Mouse (Mus musculus) hindbrain, embryonic 14.5 days (tissue): ENCODE measurements around the gene Tnnt1. TPM values are rescaled to one million over a fixed set of nuclear protein-coding genes. Genes with fewer than 3 reads are reported as not detected.

Source experiments
- ATAC-seq: fragments of 200-750 bp; cut with Nextera tagmentation; 2 replicates; pipeline ENCODE4 v1.8.0; 2017; ENCODE audit warnings: moderate number of reproducible peaks, mild to moderate bottlenecking, moderate TSS enrichment, moderate library complexity; ENCODE audit not compliant: low FRiP score
- DNase-seq: peaks from one replicate; pipeline ENCODE4 v3.0.0-alpha.2; 2015; ENCODE audit warnings: low spot score
- H3K27ac ChIP-seq: fragments of 300-500 bp; sonication (generic); 2 replicates; pipeline ENCODE4 v1.5.1; 2014; ENCODE audit warnings: mild to moderate bottlenecking, moderate library complexity
- H3K27me3 ChIP-seq: fragments of 300-500 bp; sonication (generic); 2 replicates; pipeline ENCODE4 v1.6.1; 2014; ENCODE audit warnings: mild to moderate bottlenecking, low read length, mixed read lengths; ENCODE audit not compliant: control insufficient read depth, insufficient read depth
- H3K36me3 ChIP-seq: fragments of 300-500 bp; sonication (generic); replicated peaks from 2 replicates; pipeline ENCODE4 v1.6.1; 2014; ENCODE audit not compliant: control insufficient read depth, insufficient read depth
- H3K4me1 ChIP-seq: fragments of 300-500 bp; sonication (generic); replicated peaks from 2 replicates; pipeline ENCODE4 v1.6.1; 2014; ENCODE audit warnings: antibody characterized with exemption, low read length, mixed read lengths; ENCODE audit not compliant: control insufficient read depth, insufficient read depth
- H3K4me2 ChIP-seq: fragments of 300-500 bp; sonication (generic); replicated peaks from 2 replicates; pipeline ENCODE4 v1.6.1; 2014; ENCODE audit warnings: mild to moderate bottlenecking, moderate library complexity
- H3K4me3 ChIP-seq: fragments of 300-500 bp; sonication (generic); replicated peaks from 2 replicates; pipeline ENCODE4 v1.5.1; 2014; ENCODE audit warnings: mild to moderate bottlenecking, low read length
- H3K9ac ChIP-seq: fragments of 300-500 bp; sonication (generic); 2 replicates; pipeline ENCODE4 v1.6.1; 2014
- H3K9me3 ChIP-seq: fragments of 300-500 bp; sonication (generic); 2 replicates; pipeline ENCODE4 v1.6.1; 2016; ENCODE audit warnings: low read length; ENCODE audit not compliant: control insufficient read depth
- WGBS: fragments of 180-500 bp; shearing (Covaris S2); extraction: QIAGEN DNeasy Blood & Tissue Kit; methylation state at CpG from one replicate; pipeline ENCODE4 v1.1.7; 2014; 5-methylcytosine and 5-hydroxymethylcytosine counted together
- polyA plus RNA-seq: library from polyadenylated mRNA; unstranded; fragments of >200 nt; fragmentation: Nextera tagmentation; extraction: Ambion mirVana; gene quantifications from 2 replicates; pipeline ENCODE4 v1.2.1, GENCODE M21; 2014

The Tnnt1 gene
- 1.8 and 3.9 TPM in 2 replicates for polyA plus RNA-seq

DNA sequence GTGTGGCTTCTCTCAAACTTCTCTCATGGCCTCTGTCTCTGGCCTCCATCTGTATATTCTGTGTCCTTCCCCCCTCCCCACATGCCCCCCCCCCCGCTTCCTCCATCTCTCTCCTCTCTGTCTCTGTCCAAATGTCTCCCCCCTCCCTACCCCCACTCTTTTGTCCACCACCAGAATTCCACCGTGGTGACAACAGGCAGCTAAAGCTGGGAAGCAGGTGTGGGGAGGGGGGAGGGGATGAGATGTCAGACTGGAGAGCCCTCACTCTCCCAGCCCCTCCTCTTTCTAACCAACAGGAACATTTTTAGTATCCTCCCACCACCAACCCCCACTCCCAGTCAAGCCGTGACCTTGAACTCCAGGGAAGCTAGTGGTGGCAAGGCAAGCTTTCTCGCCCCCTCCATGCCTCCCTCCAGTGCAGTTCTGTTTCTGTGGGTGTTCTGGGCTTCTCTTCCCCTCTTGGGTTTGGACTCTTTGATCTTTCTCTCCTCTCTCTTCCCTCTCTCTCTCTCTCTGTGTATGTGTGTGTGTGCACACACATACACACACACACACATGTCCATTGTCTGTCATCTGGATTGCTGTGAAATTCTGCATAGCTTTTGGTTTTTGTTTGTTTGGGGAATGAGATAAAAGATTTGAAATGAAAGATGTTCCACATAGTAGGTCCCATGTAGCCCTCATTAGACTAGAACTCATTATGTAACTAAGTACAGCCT is at the start of gene Tnnt1:
Tnnt1 (minus strand) TSS at position 51 of the 719 bp plus-strand sequence.
- Histone ChIP-seq H3K4me1 (no peaks in the 10 kb centered on the region), H3K27me3 (no peaks in the 10 kb centered on the region), H3K4me3 (no peak within 1 kb of the TSS), H3K27ac (no peak within 1 kb of the TSS), H3K9ac (no peak within 1 kb of the TSS), H3K9me3 (no peaks in the 10 kb centered on the region), H3K36me3 (no peaks in the 10 kb centered on the region), H3K4me2 (no peak within 1 kb of the TSS)
- 24% methylated on average over 3 of the region's 4 CpGs for WGBS
- ATAC-seq (no peak), DNase-seq (no peak)

DNA sequence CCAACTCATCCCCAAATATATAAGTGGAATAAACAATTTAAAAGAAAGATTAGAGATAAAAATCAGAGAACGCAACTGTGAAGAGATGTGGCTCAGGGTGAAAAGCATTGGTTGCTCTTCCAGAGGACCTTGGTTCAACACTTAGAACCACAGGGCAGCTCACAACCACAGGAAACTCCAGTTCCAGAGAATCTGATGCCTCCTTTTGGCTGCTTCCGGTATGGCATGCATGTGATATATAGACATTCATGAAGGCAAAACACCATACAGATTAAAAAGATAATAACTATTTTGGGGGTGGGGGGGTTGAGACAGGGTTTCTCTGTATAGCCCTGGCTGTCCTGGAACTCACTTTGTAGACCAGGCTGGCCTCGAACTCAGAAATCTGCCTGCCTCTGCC is 46.5 kb upstream of the Tnnt1 start:
- no peaks in the 10 kb centered on the region for H3K27me3 ChIP-seq
- no peak overlapping the region for H3K9ac ChIP-seq
- DNase-seq: no peak
- WGBS: 97% methylated on average over 3 of the region's 3 CpGs
- no peak overlapping the region for H3K4me2 ChIP-seq
- H3K4me3 ChIP-seq: no peak overlapping the region
- no peak for ATAC-seq
- H3K4me1 ChIP-seq: no peaks in the 10 kb centered on the region
- H3K9me3 ChIP-seq: no peaks in the 10 kb centered on the region
- no peak overlapping the region for H3K27ac ChIP-seq
- H3K36me3 ChIP-seq: no peaks in the 10 kb centered on the region

DNA sequence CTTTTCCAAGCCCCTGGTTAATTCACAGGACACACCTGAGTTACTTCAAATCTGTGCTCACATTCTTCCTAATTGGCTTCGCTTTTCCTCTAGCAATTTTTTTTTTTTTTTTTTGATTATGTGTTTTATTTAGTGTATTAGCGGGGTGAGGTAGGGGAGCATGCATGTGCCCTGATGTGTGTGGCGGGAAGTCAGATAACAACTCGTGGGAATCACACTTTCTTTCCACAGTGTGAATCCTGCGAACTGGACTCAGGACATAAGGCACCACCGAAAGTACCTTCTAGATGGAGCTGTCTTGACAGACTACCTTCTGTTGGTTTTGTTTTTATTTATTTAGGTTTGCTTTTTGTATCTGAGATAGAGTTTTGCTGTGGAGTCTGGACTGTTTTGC is 41.0 kb upstream of the Tnnt1 start:
- H3K4me2 ChIP-seq: peak overlapping the region; percentile 39
- no peaks in the 10 kb centered on the region for H3K36me3 ChIP-seq
- no peaks in the 10 kb centered on the region for H3K27me3 ChIP-seq
- H3K4me1 ChIP-seq: 0 out of 2 replicates have a peak, but pooled peaks cover 2% of the 10 kb centered on the region
- H3K27ac ChIP-seq: peak overlapping the region; percentile 55
- H3K9ac ChIP-seq: peak overlapping the region; percentile 50
- peak; percentile 29; the same call in 1 of the 2 replicates for ATAC-seq
- WGBS: 76% methylated on average over 6 of the region's 6 CpGs
- no peaks in the 10 kb centered on the region for H3K9me3 ChIP-seq
- H3K4me3 ChIP-seq: peak overlapping the region; percentile 15; the same call in 1 of the 2 replicates
- no peak for DNase-seq

DNA sequence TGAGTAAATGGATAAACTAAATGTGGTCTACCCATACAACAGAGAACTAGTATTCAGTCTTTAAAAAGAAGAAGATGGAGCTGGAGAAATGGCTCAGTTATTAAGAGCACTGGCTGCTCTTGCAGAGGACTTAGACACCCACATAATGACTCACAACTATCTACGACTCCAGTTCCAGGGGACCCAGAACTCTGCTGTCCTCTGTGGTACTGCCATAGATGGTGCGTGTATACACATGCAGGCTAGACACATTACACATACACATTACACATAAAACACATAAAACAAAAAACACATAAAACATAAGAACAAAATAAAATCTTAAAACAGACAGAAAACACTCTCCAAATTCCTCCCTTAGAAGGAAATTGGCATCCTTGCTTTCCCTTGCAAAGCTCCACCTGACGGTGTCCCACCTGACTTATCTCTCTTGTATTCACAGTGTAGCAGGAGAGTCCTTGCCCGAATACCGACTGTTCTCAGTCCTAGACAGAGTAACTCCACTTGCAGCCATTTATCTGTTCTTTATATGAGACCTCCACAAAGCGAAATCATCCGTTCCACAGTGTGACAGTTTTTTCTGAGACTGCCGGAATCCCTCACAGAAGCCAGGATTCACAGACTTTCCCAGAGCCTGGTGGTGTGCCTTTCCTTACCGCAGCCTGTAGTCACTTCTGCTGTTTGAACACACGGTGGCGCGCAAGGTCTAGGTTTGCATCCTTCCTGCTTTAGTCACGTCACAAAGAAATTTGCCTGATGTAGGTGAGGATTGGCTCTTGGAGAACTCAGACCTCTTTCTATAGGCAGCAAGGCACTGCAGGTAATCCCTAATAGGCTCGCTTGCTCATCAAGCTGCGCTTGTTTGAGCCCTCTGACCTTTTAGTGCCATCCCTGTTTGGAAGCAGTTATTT is 40.3 kb upstream of the Tnnt1 start:
- 0 out of 2 replicates have a peak, but pooled peaks cover 2% of the 10 kb centered on the region for H3K4me1 ChIP-seq
- WGBS: 20% methylated on average over 15 of the region's 15 CpGs

DNA sequence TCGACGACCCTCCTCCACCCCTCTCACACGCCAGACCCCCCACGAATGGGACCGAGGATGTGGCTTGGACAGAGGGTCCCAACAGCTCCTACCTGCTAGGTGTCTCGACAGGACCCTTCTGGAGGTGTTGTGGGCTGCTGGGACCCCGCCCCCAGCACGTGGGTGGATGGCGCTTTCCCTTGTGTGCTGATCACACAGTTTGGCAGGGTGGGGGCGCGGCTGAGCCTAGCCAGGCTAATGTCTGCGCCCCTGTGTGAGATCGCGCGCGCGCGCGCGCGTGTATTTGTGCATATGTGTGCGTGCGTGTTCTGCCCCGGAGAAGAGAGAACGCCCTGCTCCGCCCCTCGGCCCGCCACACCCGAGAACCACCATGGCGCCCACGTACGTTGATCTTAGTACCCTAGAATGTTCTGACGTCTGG is 31.0 kb upstream of the Tnnt1 start, which contains the start of gene Syt5:
Syt5 (minus strand) TSS at position 321 of the 421 bp plus-strand sequence.
- ATAC-seq (peak; percentile 87), DNase-seq (peak; percentile 83)
- Histone ChIP-seq H3K9ac (peak within 1 kb of the TSS; percentile 80), H3K4me1 (peaks cover 15% of the 10 kb centered on the region), H3K4me2 (peak within 1 kb of the TSS; percentile 71), H3K9me3 (no peaks in the 10 kb centered on the region), H3K4me3 (peak within 1 kb of the TSS; percentile 62), H3K36me3 (peaks cover 12% of the 10 kb centered on the region), H3K27ac (peak within 1 kb of the TSS; percentile 93), H3K27me3 (no peaks in the 10 kb centered on the region)
- 4% methylated on average over 33 of the region's 33 CpGs for WGBS

More for the DNA sequence above, 40.3 kb upstream of the Tnnt1 start:
- Histone ChIP-seq H3K9me3 (no peaks in the 10 kb centered on the region), H3K27ac (peak overlapping the region; percentile 55), H3K9ac (peak overlapping the region; percentile 50), H3K27me3 (no peaks in the 10 kb centered on the region), H3K4me2 (peak overlapping the region; percentile 39), H3K4me3 (peak overlapping the region; percentile 15), H3K36me3 (no peaks in the 10 kb centered on the region)
- DNase-seq (peak; percentile 93), ATAC-seq (peak; percentile 97)

DNA sequence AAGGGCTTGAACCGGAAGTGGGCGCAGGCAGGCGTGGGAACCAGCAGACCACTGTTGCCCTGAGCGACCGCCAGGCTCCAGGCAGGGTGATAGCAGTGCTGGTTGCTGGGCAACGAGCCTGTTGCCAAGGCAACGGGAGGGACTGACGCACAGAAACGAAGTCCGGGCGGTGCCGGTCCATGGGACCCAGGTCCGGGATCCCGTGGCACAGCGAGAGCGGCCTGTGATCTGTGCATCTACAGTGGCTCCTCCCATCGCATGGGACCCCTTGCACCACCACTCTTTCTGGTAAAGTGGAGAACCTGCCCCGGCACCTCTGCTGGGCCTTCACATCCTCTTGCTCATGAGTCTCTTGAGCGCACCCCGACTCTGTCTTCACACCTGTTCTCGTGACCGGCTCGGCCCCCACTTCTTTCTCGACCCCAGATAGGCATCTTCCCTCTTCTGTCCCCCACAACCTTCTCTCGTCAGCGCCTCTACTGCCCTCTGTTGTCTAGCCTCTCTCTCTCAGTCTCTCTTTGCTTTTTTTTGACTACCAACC is 30.5 kb upstream of the Tnnt1 start:
- ATAC-seq (peak; percentile 91), DNase-seq (peak; percentile 92)
- Histone ChIP-seq H3K9me3 (no peaks in the 10 kb centered on the region), H3K4me1 (peaks cover 15% of the 10 kb centered on the region), H3K27ac (peak overlapping the region; percentile 93), H3K36me3 (peaks cover 18% of the 10 kb centered on the region), H3K4me3 (peak overlapping the region; percentile 62), H3K27me3 (no peaks in the 10 kb centered on the region), H3K9ac (peak overlapping the region; percentile 80), H3K4me2 (peak overlapping the region; percentile 71)
- WGBS: under 1% methylated on average over 26 of the region's 26 CpGs

DNA sequence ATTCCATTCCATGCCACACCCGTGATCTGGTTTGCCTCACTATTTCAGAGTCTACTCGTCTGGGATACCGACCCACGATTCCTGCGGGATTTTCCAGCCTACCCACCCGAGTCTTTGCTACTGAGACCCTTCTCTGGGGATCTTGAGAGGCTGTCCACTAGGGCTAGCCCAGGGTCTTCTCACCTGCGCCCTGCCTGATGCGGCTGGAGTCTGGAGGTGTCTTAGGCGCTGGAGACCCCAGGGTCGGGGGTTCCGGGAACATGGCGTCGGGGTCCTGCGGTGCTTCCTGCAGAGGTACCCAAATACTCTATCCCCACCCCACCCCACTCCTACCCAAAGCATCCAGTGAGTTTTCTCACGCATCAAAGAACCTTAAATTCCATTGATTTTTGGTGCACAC is 29.9 kb upstream of the Tnnt1 start:
- no peaks in the 10 kb centered on the region for H3K9me3 ChIP-seq
- peak overlapping the region; percentile 62 for H3K4me3 ChIP-seq
- peak overlapping the region; percentile 80 for H3K9ac ChIP-seq
- peaks cover 15% of the 10 kb centered on the region for H3K4me1 ChIP-seq
- H3K27ac ChIP-seq: peak overlapping the region; percentile 93
- H3K27me3 ChIP-seq: no peaks in the 10 kb centered on the region
- peaks cover 23% of the 10 kb centered on the region for H3K36me3 ChIP-seq
- 62% methylated on average over 15 of the region's 15 CpGs for WGBS
- no peak for ATAC-seq
- DNase-seq: no peak
- peak overlapping the region; percentile 71 for H3K4me2 ChIP-seq

DNA sequence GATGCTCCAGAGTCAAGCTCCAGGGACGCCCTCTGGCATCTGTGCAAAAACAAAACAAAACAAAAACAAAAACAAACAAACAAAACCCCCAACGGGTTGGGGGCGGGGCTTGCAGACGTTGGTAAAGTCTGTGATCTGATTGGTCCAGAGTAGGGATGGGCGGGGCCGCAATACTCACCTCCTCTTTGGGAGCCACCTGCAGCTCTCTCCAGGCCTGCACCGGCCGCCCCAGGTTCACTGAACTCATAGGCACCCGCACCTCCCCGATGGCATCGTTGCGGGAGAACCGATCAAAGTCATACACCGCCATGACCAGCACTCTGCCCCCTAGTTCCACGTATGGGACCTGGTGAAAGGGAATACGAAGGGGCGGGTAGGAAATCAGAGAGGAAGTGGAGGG is 25.8 kb upstream of the Tnnt1 start:
- no peak overlapping the region for H3K4me2 ChIP-seq
- H3K9ac ChIP-seq: no peak overlapping the region
- no peak overlapping the region for H3K4me3 ChIP-seq
- no peaks in the 10 kb centered on the region for H3K27me3 ChIP-seq
- peaks cover 51% of the 10 kb centered on the region for H3K36me3 ChIP-seq
- ATAC-seq (no peak), DNase-seq (no peak)
- H3K4me1 ChIP-seq: peaks cover 15% of the 10 kb centered on the region
- no peaks in the 10 kb centered on the region for H3K9me3 ChIP-seq
- no peak overlapping the region for H3K27ac ChIP-seq
- 38% methylated on average over 17 of the region's 17 CpGs for WGBS

DNA sequence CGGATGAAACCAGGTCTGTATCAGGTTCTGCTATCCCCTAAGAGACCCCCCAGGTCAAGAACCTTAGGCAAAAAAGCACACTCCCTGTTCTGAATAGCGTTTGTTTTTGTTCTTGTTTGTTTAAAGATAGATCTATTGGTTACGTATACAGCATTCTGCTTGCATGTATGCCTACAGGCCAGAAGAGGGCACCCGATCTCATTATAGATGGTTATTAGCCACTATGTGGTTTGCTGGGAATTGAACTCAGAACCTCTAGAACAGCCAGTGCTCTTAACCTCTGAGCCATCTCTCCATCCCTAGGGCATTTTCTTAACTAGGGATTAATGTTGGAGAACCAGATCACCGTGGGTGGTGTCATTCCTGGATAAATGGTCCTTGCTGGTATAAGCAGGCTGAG is 25.2 kb upstream of the Tnnt1 start:
- DNase-seq: no peak
- peaks cover 14% of the 10 kb centered on the region for H3K4me1 ChIP-seq
- no peak overlapping the region for H3K4me3 ChIP-seq
- ATAC-seq: no peak
- no peak overlapping the region for H3K9ac ChIP-seq
- H3K27ac ChIP-seq: no peak overlapping the region
- H3K9me3 ChIP-seq: no peaks in the 10 kb centered on the region
- no peak overlapping the region for H3K4me2 ChIP-seq
- H3K27me3 ChIP-seq: no peaks in the 10 kb centered on the region
- H3K36me3 ChIP-seq: peaks cover 51% of the 10 kb centered on the region
- 67% methylated on average over 5 of the region's 5 CpGs for WGBS
